Mouse (Mus musculus) adrenal gland, postnatal 0 days (tissue): ENCODE data around the gene Heatr1. TPM values are rescaled to one million over a fixed set of nuclear protein-coding genes. Genes with fewer than 3 reads are reported as not detected.

Source experiments
- polyA plus RNA-seq: library from polyadenylated mRNA; unstranded; fragments of >200 nt; fragmentation: Nextera tagmentation; extraction: Ambion mirVana; gene quantifications from 2 replicates; pipeline ENCODE4 v1.2.1, GENCODE M21; 2015

Heatr1 gene
- polyA plus RNA-seq: 4.0 and 6.0 TPM in 2 replicates

GRCm38 (mm10) chr13:12394609-12395505 lies at the start of gene Heatr1:
Gene Heatr1, plus strand, starts transcription at chr13:12395027.

GRCm38 (mm10) chr13:12464844-12465243 lies 70.0 kb downstream of the Heatr1 start, which contains the start of gene Lgals8:
Gene Lgals8, minus strand, starts transcription at chr13:12464944.

Other genes starting within 250 kb of the Heatr1 start
- 3.7 and 5.9 TPM in 2 replicates for gene Mtr, start 136.9 kb upstream of the Heatr1 start, polyA plus RNA-seq
- 3.7 and 11.5 TPM in 2 replicates for gene Actn2, start 54.3 kb upstream of the Heatr1 start, polyA plus RNA-seq
- gene Lgals8, start 69.9 kb downstream of the Heatr1 start, polyA plus RNA-seq: 31.4 and 45.0 TPM in 2 replicates
- 0.23 and 0.33 TPM in 2 replicates for gene Edaradd, start 125.4 kb downstream of the Heatr1 start, polyA plus RNA-seq
- 6.9 and 16.6 TPM in 2 replicates for gene Ero1lb, start 170.8 kb downstream of the Heatr1 start, polyA plus RNA-seq